Mouse (Mus musculus) liver, embryonic 11.5 days (tissue): ENCODE data around the gene Cd69. TPM values are rescaled to one million over a fixed set of nuclear protein-coding genes. Genes with fewer than 3 reads are reported as not detected.

ENCODE experiments used
- ATAC-seq: fragments of 200-750 bp; cut with Nextera tagmentation; replicated peaks from 2 replicates; pipeline ENCODE4 v1.8.0; 2017; ENCODE audit warnings: moderate number of reproducible peaks, mild to moderate bottlenecking, moderate TSS enrichment, moderate library complexity; ENCODE audit not compliant: low FRiP score
- DNase-seq: peaks from one replicate; pipeline ENCODE4 v3.0.0-alpha.2; 2017; ENCODE audit warnings: low spot score
- H3K27ac ChIP-seq: fragments of 300-500 bp; sonication (generic); 2 replicates; pipeline ENCODE4 v1.5.1; 2014; ENCODE audit warnings: mild to moderate bottlenecking, low read depth, low read length, control low read depth
- H3K27me3 ChIP-seq: fragments of 300-500 bp; sonication (generic); replicated peaks from 2 replicates; pipeline ENCODE4 v1.6.1; 2014; ENCODE audit warnings: low read length, mixed read lengths; ENCODE audit not compliant: control insufficient read depth, insufficient read depth
- H3K36me3 ChIP-seq: fragments of 300-500 bp; sonication (generic); 2 replicates; pipeline ENCODE4 v1.6.1; 2014; ENCODE audit warnings: mild to moderate bottlenecking, low read length, moderate library complexity, mixed read lengths; ENCODE audit not compliant: control insufficient read depth, insufficient read depth
- H3K4me1 ChIP-seq: fragments of 300-500 bp; sonication (generic); replicated peaks from 2 replicates; pipeline ENCODE4 v1.6.1; 2014; ENCODE audit warnings: low read length, mixed read lengths; ENCODE audit not compliant: control insufficient read depth, insufficient read depth
- H3K4me2 ChIP-seq: fragments of 300-500 bp; sonication (generic); 2 replicates; pipeline ENCODE4 v1.6.1; 2014; ENCODE audit warnings: mild to moderate bottlenecking, control low read depth, moderate library complexity
- H3K4me3 ChIP-seq: fragments of 300-500 bp; sonication (generic); 2 replicates; pipeline ENCODE4 v1.5.1; 2014; ENCODE audit warnings: low read depth, low read length, control low read depth
- H3K9ac ChIP-seq: fragments of 300-500 bp; sonication (generic); 2 replicates; pipeline ENCODE4 v1.6.1; 2014; ENCODE audit warnings: low read depth, low read length, control low read depth
- H3K9me3 ChIP-seq: fragments of 300-500 bp; sonication (generic); 2 replicates; pipeline ENCODE4 v1.6.1; 2016; ENCODE audit warnings: low read length, inconsistent platforms, mixed read lengths; ENCODE audit not compliant: control insufficient read depth
- WGBS: fragments of 180-500 bp; shearing (Covaris S2); extraction: QIAGEN DNeasy Blood & Tissue Kit; methylation state at CpG from one replicate; pipeline ENCODE4 v1.1.7; 2014; 5-methylcytosine and 5-hydroxymethylcytosine counted together
- polyA plus RNA-seq: library from polyadenylated mRNA; unstranded; fragments of >200 nt; fragmentation: Nextera tagmentation; extraction: Ambion mirVana; gene quantifications from 2 replicates; pipeline ENCODE4 v1.2.1, GENCODE M21; 2014

The Cd69 gene
- polyA plus RNA-seq: 0.96 and 1.1 TPM in 2 replicates

GRCm38 (mm10) chr6:129275220-129275619, at the start of gene Cd69:
TSS of gene Cd69 (minus strand) at chr6:129275436.
- H3K9me3 ChIP-seq: no peaks in the 10 kb centered on the region
- 0 out of 2 replicates have a peak, but pooled peaks have one; percentile 42 for ATAC-seq
- no peak within 1 kb of the TSS for H3K4me3 ChIP-seq
- no peak within 1 kb of the TSS; the same call in 1 of the 2 replicates for H3K4me2 ChIP-seq
- no peaks in the 10 kb centered on the region for H3K36me3 ChIP-seq
- 51% methylated on average over 9 of the region's 9 CpGs for WGBS
- no peak within 1 kb of the TSS for H3K27ac ChIP-seq
- no peak within 1 kb of the TSS for H3K9ac ChIP-seq
- no peaks in the 10 kb centered on the region for H3K4me1 ChIP-seq
- H3K27me3 ChIP-seq: no peaks in the 10 kb centered on the region
- no peak for DNase-seq

DNA sequence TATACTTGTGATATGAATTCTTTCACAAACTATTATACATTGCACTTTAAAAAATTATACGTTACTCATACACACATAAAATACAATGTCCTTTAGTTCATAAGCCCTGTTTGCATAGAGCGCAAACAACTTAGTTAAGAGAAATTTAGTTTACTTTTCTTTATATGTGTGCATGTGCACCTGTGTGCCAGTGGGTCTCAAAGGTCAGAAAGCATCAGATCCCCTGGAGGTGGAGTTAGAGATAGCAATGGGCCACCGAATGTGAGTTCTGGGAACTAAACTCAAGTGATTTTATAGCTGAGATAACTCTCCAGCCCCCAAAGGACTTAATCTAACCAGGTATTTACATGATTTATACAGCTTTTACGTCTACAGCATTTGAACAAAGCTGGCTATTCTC, 44.1 kb upstream of the Cd69 start:
- Histone ChIP-seq H3K4me2 (no peak overlapping the region), H3K9me3 (no peaks in the 10 kb centered on the region), H3K36me3 (no peaks in the 10 kb centered on the region), H3K27ac (no peak overlapping the region), H3K9ac (no peak overlapping the region), H3K4me3 (no peak overlapping the region), H3K4me1 (no peaks in the 10 kb centered on the region), H3K27me3 (no peaks in the 10 kb centered on the region)
- 68% methylated on average over 4 of the region's 4 CpGs for WGBS
- no peak for DNase-seq
- no peak for ATAC-seq

- no peak overlapping the region for H3K9ac ChIP-seq
- ATAC-seq (no peak), DNase-seq (no peak)
- WGBS: 39% methylated on average over 1 of the region's 1 CpGs
- no peak overlapping the region for H3K4me2 ChIP-seq
- no peaks in the 10 kb centered on the region for H3K4me1 ChIP-seq
- H3K36me3 ChIP-seq: no peaks in the 10 kb centered on the region
- H3K27ac ChIP-seq: no peak overlapping the region
- H3K27me3 ChIP-seq: no peaks in the 10 kb centered on the region
- H3K4me3 ChIP-seq: no peak overlapping the region
- H3K9me3 ChIP-seq: no peaks in the 10 kb centered on the region
Measured at GRCm38 (mm10) chr6:129318395-129318794, 43.2 kb upstream of the Cd69 start.

DNA sequence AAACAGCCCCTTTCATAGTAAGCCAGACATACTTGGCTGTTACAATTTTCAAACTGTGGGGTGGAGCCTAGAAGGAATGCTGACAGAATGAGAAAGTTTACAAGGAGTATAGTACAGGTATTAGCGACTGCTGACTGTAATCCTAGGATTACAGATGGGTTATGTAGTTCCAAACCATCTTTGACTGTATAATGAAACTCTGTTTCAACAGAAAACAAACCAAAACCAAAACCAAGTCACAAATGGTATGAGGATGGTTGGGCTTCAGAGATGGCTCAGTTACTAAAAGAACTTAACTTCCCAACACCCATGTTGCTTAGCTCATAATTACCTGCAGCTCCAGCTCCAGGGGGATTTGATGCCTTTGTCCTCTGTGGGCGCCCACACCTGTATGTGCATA, 41.2 kb upstream of the Cd69 start:
- H3K36me3 ChIP-seq: no peaks in the 10 kb centered on the region
- no peak overlapping the region for H3K27ac ChIP-seq
- WGBS: 70% methylated on average over 2 of the region's 2 CpGs
- H3K4me1 ChIP-seq: no peaks in the 10 kb centered on the region
- ATAC-seq: no peak
- H3K4me3 ChIP-seq: no peak overlapping the region
- H3K4me2 ChIP-seq: no peak overlapping the region
- H3K27me3 ChIP-seq: no peaks in the 10 kb centered on the region
- H3K9ac ChIP-seq: no peak overlapping the region
- DNase-seq: no peak
- no peaks in the 10 kb centered on the region for H3K9me3 ChIP-seq

DNA sequence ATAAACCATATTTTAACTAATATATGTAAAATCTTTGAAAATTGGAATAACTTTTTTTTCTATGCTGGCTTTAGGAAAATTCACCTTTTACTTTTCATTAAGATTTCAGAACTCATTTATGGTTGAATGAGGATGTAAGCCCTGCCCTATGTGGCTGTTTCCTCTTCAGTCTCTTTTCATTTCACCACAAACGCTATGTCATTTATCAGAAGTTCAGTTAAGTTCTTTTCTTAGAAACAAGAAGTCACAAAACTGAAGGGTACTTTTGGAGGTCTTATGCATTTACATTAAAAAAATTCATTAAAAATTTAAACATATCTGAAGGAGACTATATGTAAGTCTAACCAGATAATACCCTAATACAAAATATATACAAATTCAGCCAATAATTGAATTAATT, 40.5 kb upstream of the Cd69 start:
- no peaks in the 10 kb centered on the region for H3K9me3 ChIP-seq
- ATAC-seq: no peak
- no peak overlapping the region for H3K4me2 ChIP-seq
- no peaks in the 10 kb centered on the region for H3K36me3 ChIP-seq
- no peak for DNase-seq
- no peak overlapping the region for H3K4me3 ChIP-seq
- WGBS: 32% methylated on average over 1 of the region's 1 CpGs
- H3K27ac ChIP-seq: no peak overlapping the region
- H3K9ac ChIP-seq: no peak overlapping the region
- H3K4me1 ChIP-seq: no peaks in the 10 kb centered on the region
- no peaks in the 10 kb centered on the region for H3K27me3 ChIP-seq

GRCm38 (mm10) chr6:129314655-129315168, 39.5 kb upstream of the Cd69 start:
- 76% methylated on average over 3 of the region's 3 CpGs for WGBS
- no peak for ATAC-seq
- DNase-seq: no peak

GRCm38 (mm10) chr6:129312499-129312898, 37.3 kb upstream of the Cd69 start:
- no peaks in the 10 kb centered on the region for H3K36me3 ChIP-seq
- WGBS: 81% methylated on average over 3 of the region's 3 CpGs
- no peak overlapping the region for H3K27ac ChIP-seq
- H3K27me3 ChIP-seq: no peaks in the 10 kb centered on the region
- H3K4me2 ChIP-seq: no peak overlapping the region
- no peaks in the 10 kb centered on the region for H3K4me1 ChIP-seq
- DNase-seq (no peak), ATAC-seq (no peak)
- no peak overlapping the region for H3K4me3 ChIP-seq
- no peaks in the 10 kb centered on the region for H3K9me3 ChIP-seq
- no peak overlapping the region for H3K9ac ChIP-seq

More at GRCm38 (mm10) chr6:129314655-129315168, 39.5 kb upstream of the Cd69 start:
- Histone ChIP-seq H3K27ac (no peak overlapping the region), H3K9me3 (no peaks in the 10 kb centered on the region), H3K36me3 (no peaks in the 10 kb centered on the region), H3K27me3 (no peaks in the 10 kb centered on the region), H3K9ac (no peak overlapping the region), H3K4me2 (no peak overlapping the region), H3K4me3 (no peak overlapping the region), H3K4me1 (no peaks in the 10 kb centered on the region)

DNA sequence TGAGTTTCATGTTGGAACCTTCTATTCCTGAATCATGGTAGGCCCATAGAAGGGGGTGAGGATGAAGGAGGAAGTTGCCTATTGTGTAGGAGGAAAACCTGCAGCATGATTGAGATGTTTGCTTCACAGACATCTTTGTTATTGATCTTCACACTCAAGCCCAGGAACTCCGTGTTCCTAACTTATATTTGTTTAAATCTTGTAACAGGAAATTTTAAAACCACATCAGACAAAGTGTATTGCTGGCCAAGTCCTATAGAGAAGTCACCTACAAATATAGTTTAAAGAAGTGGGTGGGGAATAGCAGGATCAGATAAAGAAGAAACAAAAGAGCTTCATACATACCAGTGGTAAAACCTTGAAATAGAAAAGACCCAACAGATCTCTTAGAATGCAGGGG, 28.9 kb upstream of the Cd69 start:
- H3K4me1 ChIP-seq: no peaks in the 10 kb centered on the region
- no peak overlapping the region for H3K9ac ChIP-seq
- ATAC-seq (no peak), DNase-seq (no peak)
- H3K27ac ChIP-seq: no peak overlapping the region
- no peaks in the 10 kb centered on the region for H3K9me3 ChIP-seq
- no peaks in the 10 kb centered on the region for H3K36me3 ChIP-seq
- no peak overlapping the region for H3K4me3 ChIP-seq
- H3K27me3 ChIP-seq: no peaks in the 10 kb centered on the region
- 41% methylated on average over 1 of the region's 1 CpGs for WGBS
- no peak overlapping the region for H3K4me2 ChIP-seq

- no peak for ATAC-seq
- Histone ChIP-seq H3K4me3 (no peak overlapping the region), H3K9ac (no peak overlapping the region), H3K9me3 (no peaks in the 10 kb centered on the region), H3K27ac (no peak overlapping the region), H3K4me1 (no peaks in the 10 kb centered on the region), H3K27me3 (no peaks in the 10 kb centered on the region), H3K36me3 (no peaks in the 10 kb centered on the region), H3K4me2 (no peak overlapping the region)
- DNase-seq: no peak
Measured at GRCm38 (mm10) chr6:129288708-129289107, 13.5 kb upstream of the Cd69 start.
